Mouse (Mus musculus) cerebellum, adult (tissue): ENCODE results near the gene Plekhh3.
A peak's percentile ranks its signal among the peaks of the same experiment; 100 is the strongest.
"Not testable (repeated sequence)": the region's sequence is repeated elsewhere in the genome, so short reads cannot be mapped to it uniquely, and the experiment has no call there.

Experiments used
- ATAC-seq: cut with Nextera tagmentation; 2 replicates; pipeline ENCODE4 v1.9.2; 2017; ENCODE audit warnings: mild to moderate bottlenecking, moderate library complexity, mixed read lengths; ENCODE audit not compliant: insufficient number of reproducible peaks, low FRiP score, low TSS enrichment

Gene Plekhh3

GRCm38 (mm10) chr11:101172434-101172815 is 1.3 kb upstream of the Plekhh3 start:
- no peak for ATAC-seq

- no peak for ATAC-seq
Measured at GRCm38 (mm10) chr11:101171721-101172433, 726 bp upstream of the Plekhh3 start.

- ATAC-seq, result no peak
Measured at GRCm38 (mm10) chr11:101170354-101170810, 769 bp downstream of the Plekhh3 start, which contains the start of gene Cntnap1. Gene Cntnap1 (plus strand): TSS chr11:101170523.

- no peak for ATAC-seq
Measured at GRCm38 (mm10) chr11:101169301-101170107, 1.6 kb downstream of the Plekhh3 start.

- ATAC-seq, result no peak
Measured at GRCm38 (mm10) chr11:101168301-101168980, 2.7 kb downstream of the Plekhh3 start.

- ATAC-seq, result no peak
Measured at GRCm38 (mm10) chr11:101167963-101168300, 3.2 kb downstream of the Plekhh3 start.

GRCm38 (mm10) chr11:101167211-101167962 is 3.8 kb downstream of the Plekhh3 start:
- ATAC-seq, result no peak

- no peak for ATAC-seq
Measured at GRCm38 (mm10) chr11:101166357-101166756, 4.8 kb downstream of the Plekhh3 start.

GRCm38 (mm10) chr11:101164677-101165580 is 6.2 kb downstream of the Plekhh3 start:
- ATAC-seq, result no peak

- ATAC-seq, result no peak
Measured at GRCm38 (mm10) chr11:101164351-101164665, 6.8 kb downstream of the Plekhh3 start.

- ATAC-seq, result no peak
Measured at GRCm38 (mm10) chr11:101163476-101164350, 7.4 kb downstream of the Plekhh3 start.

- ATAC-seq, result no peak
Measured at GRCm38 (mm10) chr11:101162772-101163171, 8.4 kb downstream of the Plekhh3 start.

- no peak for ATAC-seq
Measured at GRCm38 (mm10) chr11:101162301-101162700, 8.8 kb downstream of the Plekhh3 start.

- no peak for ATAC-seq
Measured at GRCm38 (mm10) chr11:101161551-101161950, 9.6 kb downstream of the Plekhh3 start.

- ATAC-seq, result not testable (repeated sequence)
Measured at GRCm38 (mm10) chr11:101160981-101161505, 10.1 kb downstream of the Plekhh3 start.

- ATAC-seq, result not testable (repeated sequence)
Measured at GRCm38 (mm10) chr11:101160151-101160550, 11.0 kb downstream of the Plekhh3 start.

- peak; percentile 70; the same call in 1 of the 2 replicates for ATAC-seq
Measured at GRCm38 (mm10) chr11:101155728-101156371, 15.3 kb downstream of the Plekhh3 start, which contains the start of gene Tubg2. Gene Tubg2 (plus strand): TSS chr11:101155907.

GRCm38 (mm10) chr11:101155151-101155550 is 16.0 kb downstream of the Plekhh3 start:
- ATAC-seq, result no peak
